Mouse (Mus musculus) forebrain, embryonic 13.5 days (tissue): ENCODE measurements around the gene Btn2a2. TPM values are rescaled to one million over a fixed set of nuclear protein-coding genes. Genes with fewer than 3 reads are reported as not detected.

Experiments used
- ATAC-seq: fragments of 200-750 bp; cut with Nextera tagmentation; 2 replicates; pipeline ENCODE4 v1.8.0; 2017
- H3K27ac ChIP-seq: fragments of 300-500 bp; sonication (generic); 2 replicates; pipeline ENCODE4 v1.5.1; 2015; ENCODE audit warnings: inconsistent platforms, mild to moderate bottlenecking, moderate library complexity
- H3K27me3 ChIP-seq: fragments of 300-500 bp; sonication (generic); 2 replicates; pipeline ENCODE4 v1.6.1; 2015; ENCODE audit warnings: mild to moderate bottlenecking, inconsistent platforms
- H3K36me3 ChIP-seq: fragments of 300-500 bp; sonication (generic); 2 replicates; pipeline ENCODE4 v1.6.1; 2015; ENCODE audit warnings: mild to moderate bottlenecking, inconsistent platforms; ENCODE audit not compliant: poor library complexity, severe bottlenecking
- H3K4me1 ChIP-seq: fragments of 300-500 bp; sonication (generic); 2 replicates; pipeline ENCODE4 v1.6.1; 2015; ENCODE audit warnings: inconsistent platforms
- H3K4me2 ChIP-seq: fragments of 300-500 bp; sonication (generic); 2 replicates; pipeline ENCODE4 v1.6.1; 2015; ENCODE audit warnings: inconsistent platforms, mild to moderate bottlenecking, moderate library complexity
- H3K4me3 ChIP-seq: fragments of 300-500 bp; sonication (generic); 2 replicates; pipeline ENCODE4 v1.5.1; 2015; ENCODE audit warnings: mild to moderate bottlenecking, inconsistent platforms
- H3K9ac ChIP-seq: fragments of 300-500 bp; sonication (generic); 2 replicates; pipeline ENCODE4 v1.6.1; 2015; ENCODE audit warnings: mild to moderate bottlenecking, inconsistent platforms
- H3K9me3 ChIP-seq: fragments of 300-500 bp; sonication (generic); replicated peaks from 2 replicates; pipeline ENCODE4 v1.6.1; 2016; ENCODE audit warnings: inconsistent platforms
- WGBS: fragments of 180-500 bp; shearing (Covaris S2); methylation state at CpG from one replicate; pipeline ENCODE4 v1.1.7; 2015; 5-methylcytosine and 5-hydroxymethylcytosine counted together
- polyA plus RNA-seq: library from polyadenylated mRNA; unstranded; fragments of >200 nt; fragmentation: Nextera tagmentation; extraction: Ambion mirVana; gene quantifications from 2 replicates; pipeline ENCODE4 v1.2.1, GENCODE M21; 2015

The Btn2a2 gene
- polyA plus RNA-seq, 1 experiment from 2014 or later: 0.08 TPM

DNA sequence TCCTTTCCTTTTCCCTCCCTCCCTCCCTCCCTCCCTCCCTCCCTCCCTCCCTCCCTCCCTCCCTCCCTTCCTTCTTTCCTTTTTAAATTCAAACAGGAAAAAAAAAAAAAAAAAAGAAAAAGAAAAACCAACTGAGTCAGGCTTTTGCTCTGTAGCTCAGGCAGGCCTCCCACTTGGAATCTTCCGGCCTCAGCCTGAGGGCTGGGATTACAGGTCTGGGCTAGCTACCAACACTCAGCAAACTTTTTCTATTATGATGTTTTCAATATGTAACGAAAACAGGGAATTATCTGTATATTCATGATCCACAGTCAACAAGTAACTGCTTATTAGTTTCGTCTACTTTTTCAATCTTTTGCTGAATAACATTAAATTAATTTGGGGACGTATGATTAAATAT, 14.3 kb upstream of the Btn2a2 start:
- Histone ChIP-seq H3K27me3 (no peaks in the 10 kb centered on the region), H3K36me3 (no peaks in the 10 kb centered on the region), H3K4me1 (peaks cover 21% of the 10 kb centered on the region; the same call in 1 of the 2 replicates), H3K9ac (no peak overlapping the region), H3K4me3 (no peak overlapping the region), H3K9me3 (no peaks in the 10 kb centered on the region), H3K4me2 (no peak overlapping the region), H3K27ac (no peak overlapping the region)
- WGBS: 32% methylated on average over 4 of the region's 4 CpGs
- ATAC-seq: no peak

DNA sequence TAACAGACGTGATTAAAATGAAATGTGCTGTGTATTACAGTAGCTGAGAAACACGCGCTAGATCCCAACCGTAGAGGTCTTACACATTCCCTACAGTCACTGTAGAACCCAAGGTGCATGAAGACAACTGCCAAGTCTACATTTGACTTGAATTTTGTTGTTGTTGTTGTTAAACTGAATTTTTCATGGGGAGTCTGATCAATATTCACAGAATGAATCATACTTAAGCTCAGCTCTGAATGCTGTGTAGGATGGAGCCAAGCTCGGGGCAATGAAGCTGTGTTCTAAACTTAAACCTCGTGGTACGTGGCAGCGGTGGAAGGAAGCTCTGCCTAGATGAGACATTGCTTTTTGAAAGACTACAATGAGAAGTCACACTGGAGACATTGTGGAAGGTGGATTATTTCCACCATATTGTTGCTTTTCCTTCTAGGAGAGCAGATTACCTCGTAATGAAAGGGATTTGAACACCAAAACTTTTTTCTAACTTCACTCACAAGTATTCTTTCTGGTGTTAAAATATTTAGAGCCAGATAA, 13.4 kb upstream of the Btn2a2 start:
- WGBS: 31% methylated on average over 9 of the region's 9 CpGs
- Histone ChIP-seq H3K27me3 (no peaks in the 10 kb centered on the region), H3K4me1 (peaks cover 21% of the 10 kb centered on the region; the same call in 1 of the 2 replicates), H3K4me2 (peak overlapping the region; percentile 37; the same call in 1 of the 2 replicates), H3K9ac (no peak overlapping the region), H3K9me3 (no peaks in the 10 kb centered on the region), H3K27ac (no peak overlapping the region), H3K4me3 (no peak overlapping the region), H3K36me3 (no peaks in the 10 kb centered on the region)
- ATAC-seq: no peak

GRCm38 (mm10) chr13:23501511-23501910, 12.9 kb upstream of the Btn2a2 start:
- Histone ChIP-seq H3K4me2 (peak overlapping the region; percentile 37), H3K27ac (no peak overlapping the region), H3K9me3 (no peaks in the 10 kb centered on the region), H3K4me1 (peaks cover 21% of the 10 kb centered on the region; the same call in 1 of the 2 replicates), H3K9ac (no peak overlapping the region), H3K27me3 (no peaks in the 10 kb centered on the region), H3K36me3 (no peaks in the 10 kb centered on the region), H3K4me3 (0 out of 2 replicates have a peak overlapping the region, but pooled peaks have one; percentile 1)
- no peak for ATAC-seq
- WGBS: 20% methylated on average over 5 of the region's 5 CpGs

GRCm38 (mm10) chr13:23500424-23501200, 12.0 kb upstream of the Btn2a2 start:
- 1% methylated on average over 17 of the region's 17 CpGs for WGBS
- Histone ChIP-seq H3K9ac (no peak overlapping the region), H3K4me2 (no peak overlapping the region), H3K9me3 (no peaks in the 10 kb centered on the region), H3K4me3 (no peak overlapping the region), H3K4me1 (peaks cover 17% of the 10 kb centered on the region; the same call in 1 of the 2 replicates), H3K27me3 (no peaks in the 10 kb centered on the region), H3K27ac (no peak overlapping the region), H3K36me3 (no peaks in the 10 kb centered on the region)
- ATAC-seq: peak; percentile 68

GRCm38 (mm10) chr13:23499943-23500342, 11.3 kb upstream of the Btn2a2 start:
- H3K27ac ChIP-seq: no peak overlapping the region

GRCm38 (mm10) chr13:23498653-23499052, 10.0 kb upstream of the Btn2a2 start:
- 3% methylated on average over 10 of the region's 10 CpGs for WGBS
- ATAC-seq: no peak

More at GRCm38 (mm10) chr13:23499943-23500342, 11.3 kb upstream of the Btn2a2 start:
- H3K4me3 ChIP-seq: no peak overlapping the region
- no peak for ATAC-seq
- H3K27me3 ChIP-seq: no peaks in the 10 kb centered on the region
- no peaks in the 10 kb centered on the region for H3K36me3 ChIP-seq
- 0 out of 2 replicates have a peak, but pooled peaks cover 11% of the 10 kb centered on the region for H3K4me1 ChIP-seq
- H3K9me3 ChIP-seq: no peaks in the 10 kb centered on the region
- 7% methylated on average over 7 of the region's 7 CpGs for WGBS
- H3K4me2 ChIP-seq: no peak overlapping the region
- no peak overlapping the region for H3K9ac ChIP-seq

DNA sequence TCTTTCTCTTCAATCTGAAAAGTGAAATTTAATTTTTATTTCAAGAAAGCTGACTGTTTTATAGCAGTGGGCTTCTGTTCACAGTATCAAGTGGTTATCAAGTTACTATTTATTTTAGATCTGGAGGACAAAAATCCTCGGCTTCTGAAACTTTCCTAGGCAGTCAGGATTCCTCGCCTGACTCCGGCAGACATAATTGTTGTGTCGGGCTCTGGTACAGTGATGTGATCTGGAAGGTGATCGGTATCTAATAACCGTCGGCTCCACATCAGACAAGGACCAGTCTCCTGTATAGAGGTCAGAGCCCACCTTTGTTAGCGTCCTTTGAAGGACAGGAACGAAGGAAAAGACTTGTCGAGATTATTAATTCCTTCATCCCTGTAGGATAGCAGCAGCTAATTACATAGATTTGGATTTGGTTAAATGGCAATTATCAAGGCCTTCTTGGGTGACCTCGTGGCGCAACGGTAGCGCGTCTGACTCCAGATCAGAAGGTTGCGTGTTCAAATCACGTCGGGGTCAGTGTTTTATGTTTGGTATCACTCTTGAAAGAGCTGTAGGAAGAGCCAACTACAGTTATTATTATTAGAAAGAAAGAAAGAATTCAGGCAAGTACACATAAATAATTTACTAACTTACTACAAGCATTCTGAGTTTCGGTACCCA, 9.1 kb upstream of the Btn2a2 start:
- 2% methylated on average over 19 of the region's 19 CpGs for WGBS
- no peaks in the 10 kb centered on the region for H3K27me3 ChIP-seq
- no peaks in the 10 kb centered on the region for H3K9me3 ChIP-seq
- H3K9ac ChIP-seq: no peak overlapping the region
- peak overlapping the region; percentile 24 for H3K4me3 ChIP-seq
- no peaks in the 10 kb centered on the region for H3K36me3 ChIP-seq
- peak overlapping the region; percentile 49 for H3K4me2 ChIP-seq
- no peak overlapping the region for H3K27ac ChIP-seq
- ATAC-seq: no peak
- 0 out of 2 replicates have a peak, but pooled peaks cover 11% of the 10 kb centered on the region for H3K4me1 ChIP-seq

More at GRCm38 (mm10) chr13:23498653-23499052, 10.0 kb upstream of the Btn2a2 start:
- no peaks in the 10 kb centered on the region for H3K9me3 ChIP-seq
- H3K4me2 ChIP-seq: peak overlapping the region; percentile 49
- peak overlapping the region; percentile 24; the same call in 1 of the 2 replicates for H3K4me3 ChIP-seq
- 0 out of 2 replicates have a peak, but pooled peaks cover 11% of the 10 kb centered on the region for H3K4me1 ChIP-seq
- no peaks in the 10 kb centered on the region for H3K36me3 ChIP-seq
- no peak overlapping the region for H3K27ac ChIP-seq
- H3K27me3 ChIP-seq: no peaks in the 10 kb centered on the region
- no peak overlapping the region for H3K9ac ChIP-seq

DNA sequence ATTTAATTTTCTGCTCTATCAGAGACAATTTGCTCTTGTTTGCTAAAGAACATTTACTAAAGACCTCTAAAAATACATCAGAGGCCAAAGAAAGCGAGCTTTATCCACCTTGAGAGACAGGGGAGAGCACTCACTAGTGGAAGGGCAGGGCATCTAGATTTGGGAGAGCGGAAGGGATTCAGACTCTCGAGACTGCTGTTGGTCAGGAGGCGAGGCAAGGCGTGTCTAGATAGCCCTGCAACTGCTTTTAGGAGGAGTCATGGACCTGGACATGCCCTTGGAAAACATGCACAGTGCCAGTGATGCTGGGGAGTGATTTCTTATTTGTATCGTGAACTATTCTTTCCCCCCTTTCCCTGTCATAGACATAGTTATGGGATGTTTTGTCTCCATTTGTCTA, 6.9 kb upstream of the Btn2a2 start:
- no peak overlapping the region for H3K4me3 ChIP-seq
- 77% methylated on average over 6 of the region's 6 CpGs for WGBS

GRCm38 (mm10) chr13:23491990-23492389, 3.3 kb upstream of the Btn2a2 start:
- no peak for ATAC-seq
- H3K9me3 ChIP-seq: no peaks in the 10 kb centered on the region

More for the DNA sequence above, 6.9 kb upstream of the Btn2a2 start:
- Histone ChIP-seq H3K27ac (no peak overlapping the region), H3K27me3 (no peaks in the 10 kb centered on the region), H3K4me1 (peaks cover 21% of the 10 kb centered on the region; the same call in 1 of the 2 replicates), H3K9me3 (no peaks in the 10 kb centered on the region), H3K4me2 (no peak overlapping the region), H3K9ac (no peak overlapping the region), H3K36me3 (no peaks in the 10 kb centered on the region)
- ATAC-seq: no peak

GRCm38 (mm10) chr13:23491263-23491662, 2.6 kb upstream of the Btn2a2 start:
- ATAC-seq: no peak
- no peak overlapping the region for H3K4me2 ChIP-seq
- no peaks in the 10 kb centered on the region for H3K9me3 ChIP-seq
- H3K36me3 ChIP-seq: no peaks in the 10 kb centered on the region
- H3K4me3 ChIP-seq: no peak overlapping the region
- peaks cover 10% of the 10 kb centered on the region; the same call in 1 of the 2 replicates for H3K4me1 ChIP-seq
- no peak overlapping the region for H3K9ac ChIP-seq
- no peaks in the 10 kb centered on the region for H3K27me3 ChIP-seq
- whole genome bisulfite sequencing: 9% methylated on average over 1 of the region's 1 CpGs
- H3K27ac ChIP-seq: no peak overlapping the region

More at GRCm38 (mm10) chr13:23491990-23492389, 3.3 kb upstream of the Btn2a2 start:
- 2% methylated on average over 14 of the region's 14 CpGs for WGBS
- Histone ChIP-seq H3K36me3 (no peaks in the 10 kb centered on the region), H3K27me3 (no peaks in the 10 kb centered on the region), H3K4me3 (peak overlapping the region; percentile 32), H3K4me2 (peak overlapping the region; percentile 53), H3K4me1 (peaks cover 10% of the 10 kb centered on the region; the same call in 1 of the 2 replicates), H3K27ac (no peak overlapping the region), H3K9ac (0 out of 2 replicates have a peak overlapping the region, but pooled peaks have one; percentile 37)

DNA sequence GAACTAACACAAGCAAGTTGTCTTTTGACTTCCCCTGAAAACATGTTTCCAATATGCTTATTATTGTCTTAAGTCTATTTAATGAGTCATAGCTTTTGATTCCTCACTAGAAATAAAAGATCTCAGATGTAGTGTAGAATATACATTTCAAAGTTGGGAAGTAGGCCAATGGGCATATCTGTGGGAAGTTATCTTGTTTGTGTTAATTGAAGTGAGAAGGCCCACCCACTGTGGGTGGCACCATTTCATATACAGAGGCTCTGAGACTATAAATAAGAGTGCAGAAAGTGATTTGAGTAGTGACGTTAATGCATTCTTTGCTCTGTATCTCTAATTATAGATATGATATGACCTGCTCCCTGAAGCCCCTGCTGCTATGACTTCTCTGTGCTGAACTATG, 2.2 kb upstream of the Btn2a2 start:
- no peaks in the 10 kb centered on the region for H3K9me3 ChIP-seq
- H3K27me3 ChIP-seq: no peaks in the 10 kb centered on the region
- no peak overlapping the region for H3K9ac ChIP-seq
- H3K4me2 ChIP-seq: no peak overlapping the region
- H3K27ac ChIP-seq: no peak overlapping the region
- H3K36me3 ChIP-seq: no peaks in the 10 kb centered on the region
- H3K4me3 ChIP-seq: no peak overlapping the region
- 39% methylated on average over 1 of the region's 1 CpGs for WGBS
- peaks cover 10% of the 10 kb centered on the region; the same call in 1 of the 2 replicates for H3K4me1 ChIP-seq
- ATAC-seq: no peak

DNA sequence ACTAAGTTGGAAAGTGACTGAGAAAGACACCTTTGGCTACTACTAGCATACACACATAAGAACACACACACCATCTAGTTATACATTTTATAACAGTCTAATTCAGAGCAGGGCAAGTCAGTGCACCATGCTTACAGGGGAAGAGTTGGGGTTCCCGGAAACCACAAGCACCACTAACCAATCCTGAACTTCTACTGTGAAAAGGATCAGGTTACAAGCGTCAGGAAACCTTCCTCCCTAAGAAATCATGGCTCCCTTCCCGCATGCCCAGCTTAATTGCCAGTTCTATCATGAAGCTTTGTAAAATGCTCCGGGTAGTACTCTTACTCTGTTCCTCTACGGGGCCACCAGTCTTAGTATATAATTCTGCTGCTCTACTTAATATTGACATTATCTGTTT, 3.4 kb downstream of the Btn2a2 start:
- no peaks in the 10 kb centered on the region for H3K27me3 ChIP-seq
- H3K4me2 ChIP-seq: no peak overlapping the region
- no peaks in the 10 kb centered on the region for H3K4me1 ChIP-seq
- ATAC-seq: no peak
- H3K4me3 ChIP-seq: no peak overlapping the region
- H3K9me3 ChIP-seq: no peaks in the 10 kb centered on the region
- no peaks in the 10 kb centered on the region for H3K36me3 ChIP-seq
- H3K27ac ChIP-seq: no peak overlapping the region
- H3K9ac ChIP-seq: no peak overlapping the region
- 49% methylated on average over 5 of the region's 5 CpGs for WGBS
